Mouse (Mus musculus) lung, postnatal 10 days (tissue): ENCODE data around the gene Scamp2.

Source experiments
- DNase-seq: peaks from one replicate; pipeline ENCODE4 v3.0.0; 2021

The Scamp2 gene

DNA sequence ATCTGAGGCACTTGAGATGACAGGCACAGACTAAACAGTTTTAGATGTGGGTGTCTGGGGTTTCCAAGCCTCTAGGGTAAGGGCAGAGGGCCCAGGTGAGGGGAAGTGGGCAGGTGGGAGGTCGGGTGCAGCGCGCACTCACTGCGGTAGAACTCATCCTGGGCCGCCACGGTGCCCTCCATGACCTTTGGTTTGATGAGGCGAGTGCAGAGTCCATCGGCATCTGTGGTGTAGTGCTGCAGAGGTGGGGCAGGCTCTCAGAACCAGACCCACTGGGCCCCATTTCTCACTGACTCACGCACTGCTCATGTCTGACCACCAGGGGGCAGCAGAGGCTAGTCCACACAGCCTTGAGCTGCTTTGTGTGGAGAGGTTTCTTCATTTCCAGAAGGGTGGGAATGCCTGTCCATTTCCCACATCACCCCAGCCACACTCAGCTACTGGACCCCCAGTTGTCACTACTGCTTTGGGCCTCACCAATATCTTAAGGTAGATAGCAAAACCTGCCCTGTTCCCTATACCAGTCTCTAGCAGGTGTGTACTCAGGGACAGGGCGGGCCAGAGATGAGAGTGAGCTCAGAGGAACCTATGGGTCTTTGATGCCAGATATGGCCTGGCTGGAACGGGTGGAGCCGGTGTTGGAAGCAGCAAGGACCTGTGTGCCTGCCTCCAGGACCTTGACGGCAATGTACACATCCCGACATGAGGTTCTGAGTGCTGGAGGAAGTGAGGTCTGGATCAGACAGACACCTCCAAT is 68.6 kb downstream of the Scamp2 start:
- peak; percentile 90 for DNase-seq

GRCm38 (mm10) chr9:57633481-57634024 is 72.8 kb downstream of the Scamp2 start:
- DNase-seq: peak; percentile 57

DNA sequence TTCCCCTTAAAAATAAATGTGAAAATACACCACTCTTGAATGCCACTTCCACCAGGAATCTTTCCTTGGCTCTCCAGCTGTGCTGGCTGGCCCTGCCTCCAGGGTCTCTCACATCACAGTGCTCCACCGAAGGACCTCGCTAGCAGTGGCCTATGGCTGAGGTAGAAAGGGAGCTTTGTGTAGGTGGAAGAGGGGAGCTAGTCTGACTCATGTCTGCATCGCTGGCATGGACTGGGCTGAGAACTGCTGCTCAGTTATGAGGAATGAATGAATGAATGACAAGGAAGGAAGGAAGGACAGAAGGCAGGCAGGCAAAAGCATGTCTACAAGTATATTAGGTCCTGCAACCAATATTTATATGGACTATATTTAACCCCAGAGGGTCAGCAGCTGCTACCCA is 76.5 kb downstream of the Scamp2 start:
- DNase-seq: no peak

GRCm38 (mm10) chr9:57637741-57638322 is 77.1 kb downstream of the Scamp2 start:
- DNase-seq: peak; percentile 92
